Mouse (Mus musculus): Measurements from ENCODE around the gene Hck. TPM values are rescaled to one million over a fixed set of nuclear protein-coding genes. Genes with fewer than 3 reads are reported as not detected.

The Hck gene
- polyA plus RNA-seq, 1 experiment = 2.9 TPM

- DNase-seq (ENCODE audit: extremely low spot score in 1 of 2, low spot score in 1 of 2) = no peak
Observed at GRCm38 (mm10) chr2:153089316-153089715, 19.0 kb upstream of the Hck start.

- DNase-seq (ENCODE audit: extremely low spot score in 1 of 2, low spot score in 1 of 2) = no peak
Observed at GRCm38 (mm10) chr2:153090551-153091165, 17.6 kb upstream of the Hck start.

GRCm38 (mm10) chr2:153107046-153107766 is 1.1 kb upstream of the Hck start:
- DNase-seq (ENCODE audit: extremely low spot score in 1 of 2, low spot score in 1 of 2) = no peak

GRCm38 (mm10) chr2:153107802-153108201 is 466 bp upstream of the Hck start:
- DNase-seq (ENCODE audit: extremely low spot score in 1 of 2, low spot score in 1 of 2) = no peak

GRCm38 (mm10) chr2:153109596-153109995 is 1.3 kb downstream of the Hck start:
- DNase-seq (ENCODE audit: extremely low spot score in 1 of 2, low spot score in 1 of 2) = no peak

GRCm38 (mm10) chr2:153111298-153111697 is 3.0 kb downstream of the Hck start:
- DNase-seq (ENCODE audit: extremely low spot score in 1 of 2, low spot score in 1 of 2) = no peak

- no peak for DNase-seq (ENCODE audit: extremely low spot score in 1 of 2, low spot score in 1 of 2)
Observed at GRCm38 (mm10) chr2:153115679-153116081, 7.4 kb downstream of the Hck start.

- no peak for DNase-seq (ENCODE audit: extremely low spot score in 1 of 2, low spot score in 1 of 2)
Observed at GRCm38 (mm10) chr2:153117051-153117486, 8.8 kb downstream of the Hck start.

GRCm38 (mm10) chr2:153119488-153119887 is 11.2 kb downstream of the Hck start:
- no peak for DNase-seq (ENCODE audit: extremely low spot score in 1 of 2, low spot score in 1 of 2)

- no peak for DNase-seq (ENCODE audit: extremely low spot score in 1 of 2, low spot score in 1 of 2)
Observed at GRCm38 (mm10) chr2:153120126-153120525, 11.9 kb downstream of the Hck start.

GRCm38 (mm10) chr2:153121821-153122615 is 13.8 kb downstream of the Hck start:
- no peak for DNase-seq (ENCODE audit: extremely low spot score in 1 of 2, low spot score in 1 of 2)

GRCm38 (mm10) chr2:153122701-153123100 is 14.4 kb downstream of the Hck start:
- no peak for DNase-seq (ENCODE audit: extremely low spot score in 1 of 2, low spot score in 1 of 2)

- DNase-seq (ENCODE audit: extremely low spot score in 1 of 2, low spot score in 1 of 2) = no peak
Observed at GRCm38 (mm10) chr2:153125875-153126274, 17.6 kb downstream of the Hck start.

- DNase-seq (ENCODE audit: extremely low spot score in 1 of 2, low spot score in 1 of 2) = no peak
Observed at GRCm38 (mm10) chr2:153131019-153131418, 22.8 kb downstream of the Hck start.

- no peak for DNase-seq (ENCODE audit: extremely low spot score in 1 of 2, low spot score in 1 of 2)
Observed at GRCm38 (mm10) chr2:153134237-153134636, 26.0 kb downstream of the Hck start.

GRCm38 (mm10) chr2:153136211-153136610 is 27.9 kb downstream of the Hck start:
- DNase-seq (ENCODE audit: extremely low spot score in 1 of 2, low spot score in 1 of 2) = no peak

- DNase-seq (ENCODE audit: extremely low spot score in 1 of 2, low spot score in 1 of 2) = no peak
Observed at GRCm38 (mm10) chr2:153139158-153139557, 30.9 kb downstream of the Hck start.

- DNase-seq (ENCODE audit: extremely low spot score in 1 of 2, low spot score in 1 of 2) = peak in 1 of 2 experiments; percentile 19
Observed at GRCm38 (mm10) chr2:153139996-153140613, 31.8 kb downstream of the Hck start.

GRCm38 (mm10) chr2:153142620-153143199 is 34.4 kb downstream of the Hck start:
- DNase-seq (ENCODE audit: extremely low spot score in 1 of 2, low spot score in 1 of 2) = peak; percentile 33 to 83

- no peak for DNase-seq (ENCODE audit: extremely low spot score in 1 of 2, low spot score in 1 of 2)
Observed at GRCm38 (mm10) chr2:153145346-153145745, 37.1 kb downstream of the Hck start.

- DNase-seq (ENCODE audit: extremely low spot score in 1 of 2, low spot score in 1 of 2) = no peak
Observed at GRCm38 (mm10) chr2:153147236-153147635, 39.0 kb downstream of the Hck start.
